Mouse (Mus musculus) forebrain, embryonic 15.5 days (tissue): Measurements from ENCODE around the gene Rbm34. TPM values are rescaled to one million over a fixed set of nuclear protein-coding genes. Genes with fewer than 3 reads are reported as not detected.

Source experiments
- polyA plus RNA-seq: library from polyadenylated mRNA; unstranded; fragments of >200 nt; fragmentation: Nextera tagmentation; extraction: Ambion mirVana; gene quantifications from 2 replicates; pipeline ENCODE4 v1.2.1, GENCODE M21; 2015

Rbm34 gene
- polyA plus RNA-seq, 1 experiment from 2014 or later, result 26.4 TPM

Other genes with a start within 250 kb of the Rbm34 start
- 195 and 209 TPM in 2 replicates for gene Tomm20, start 25.2 kb downstream of the Rbm34 start, polyA plus RNA-seq
- 18.0 and 18.6 TPM in 2 replicates for gene Pard3, start 92.8 kb upstream of the Rbm34 start, polyA plus RNA-seq